Mouse (Mus musculus) testis, adult 2 months (tissue): ENCODE results near the gene Slc1a3.

ENCODE experiments used
- CTCF ChIP-seq: fragments of 200-500 bp; IDR thresholded peaks from 2 replicates; pipeline ENCODE4 v1.5.1; 2012; ENCODE audit warnings: low read depth, mild to moderate bottlenecking, inconsistent platforms, low read length, moderate library complexity; ENCODE audit not compliant: control insufficient read depth, insufficient read depth, insufficient replicate concordance
- POLR2A ChIP-seq: fragments of 200-500 bp; IDR thresholded peaks from 2 replicates; pipeline ENCODE4 v1.6.1; 2012; ENCODE audit warnings: low read depth, mild to moderate bottlenecking, inconsistent platforms, low read length, moderate library complexity; ENCODE audit not compliant: control insufficient read depth

- TF ChIP-seq CTCF (no peak), POLR2A (no peak)
Observed at GRCm38 (mm10) chr15:8676959-8677358, 33.6 kb downstream of the Slc1a3 start.
